12 mouse cellular contexts compared by ENCODE assay signal in the genomic region with DNA sequence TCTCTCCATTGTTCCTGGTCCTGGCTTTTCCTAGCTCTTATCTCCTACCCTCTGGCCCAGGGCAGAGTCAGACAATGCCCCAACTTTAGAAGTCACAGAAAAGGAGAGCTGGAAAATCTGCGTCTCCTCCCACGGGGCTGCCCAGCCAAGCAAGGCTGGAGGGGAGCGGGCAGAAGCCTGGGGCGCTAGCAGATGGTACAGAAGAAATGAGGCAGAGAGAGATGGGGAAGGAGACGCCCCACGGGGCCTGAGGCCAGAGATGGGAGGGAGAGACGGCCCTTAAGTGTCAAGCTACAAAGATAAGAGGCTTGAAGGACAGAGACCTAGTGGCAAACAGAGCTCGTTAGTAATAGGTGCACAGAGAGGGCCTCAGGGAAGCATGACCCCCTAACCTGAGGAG. TPM values are rescaled to one million over a fixed set of nuclear protein-coding genes. Genes with fewer than 3 reads are reported as not detected.
DNase-seq lines count a peak whose midpoint lies in the region; ATAC-seq and TF ChIP-seq lines count a peak whose summit lies in the region.
"Had no signal": no experiment of that assay in that cellular context is flagged by ENCODE, and none has a peak within 500 bp of the region (broad histone marks: within the 10 kb centered on the region; RNA-seq: fewer than 3 reads in every experiment).

No protein-coding gene starts in this region.

- no peaks in the 10 kb centered on the region for H3K9me3 ChIP-seq in embryonic facial prominence, embryonic 15.5 days (replicated peaks)
- H3K9me3 ChIP-seq in midbrain, embryonic 14.5 days (ENCODE audit: control insufficient read depth, low read length): no peaks in the 10 kb centered on the region
- H3K9me3 ChIP-seq in limb, embryonic 10.5 days (replicated peaks): no peaks in the 10 kb centered on the region

- 51% methylated on average over 8 of the region's 8 CpGs for WGBS in embryonic facial prominence, embryonic 15.5 days
- whole genome bisulfite sequencing in midbrain, embryonic 14.5 days: 43% methylated on average over 8 of the region's 8 CpGs
- 63% methylated on average over 8 of the region's 8 CpGs for WGBS in limb, embryonic 10.5 days

- peak overlapping the region; percentile 56 for H3K27ac ChIP-seq in left cerebral cortex, adult 2 months
- peak overlapping the region; percentile 63; the same call in 1 of the 2 replicates for H3K27ac ChIP-seq in embryonic facial prominence, embryonic 15.5 days (replicated peaks)
- peak overlapping the region; percentile 28 for H3K27ac ChIP-seq in midbrain, embryonic 14.5 days (replicated peaks; ENCODE audit: low read depth, low read length)
- no peak overlapping the region for H3K27ac ChIP-seq in limb, embryonic 10.5 days
- H3K27ac ChIP-seq: liver, embryonic 15.5 days had no signal

- H3K4me2 ChIP-seq in embryonic facial prominence, embryonic 15.5 days (replicated peaks): no peak overlapping the region
- H3K4me2 ChIP-seq in midbrain, embryonic 14.5 days (ENCODE audit: low read length): no peak overlapping the region

- intact Hi-C loops in left cerebral cortex, adult 2 months (cut with DNase I): no loop called here
- intact Hi-C loops in left cerebral cortex, postnatal 4 days (cut with DNase I): no loop called here

- H3K9ac ChIP-seq in embryonic facial prominence, embryonic 15.5 days: no peak overlapping the region
- H3K9ac ChIP-seq in midbrain, embryonic 14.5 days (replicated peaks; ENCODE audit: low read length): no peak overlapping the region
- H3K9ac ChIP-seq: liver, embryonic 15.5 days had no signal

- H3K36me3 ChIP-seq in embryonic facial prominence, embryonic 15.5 days: no peaks in the 10 kb centered on the region
- no peaks in the 10 kb centered on the region for H3K36me3 ChIP-seq in midbrain, embryonic 14.5 days (ENCODE audit: control insufficient read depth, insufficient read depth, low read length)
- no peaks in the 10 kb centered on the region for H3K36me3 ChIP-seq in limb, embryonic 10.5 days
- H3K36me3 ChIP-seq: liver, embryonic 15.5 days had no signal

- H3K4me1 ChIP-seq in embryonic facial prominence, embryonic 15.5 days: peaks cover 34% of the 10 kb centered on the region
- H3K4me1 ChIP-seq in midbrain, embryonic 14.5 days (ENCODE audit: control insufficient read depth, insufficient read depth, low read length): peaks cover 4% of the 10 kb centered on the region
- peaks cover 12% of the 10 kb centered on the region for H3K4me1 ChIP-seq in limb, embryonic 10.5 days

- DNase-seq in heart, adult 11 months: peak; percentile 89
- DNase-seq in heart, postnatal 4 days: no peak
- DNase-seq in left cerebral cortex, adult 2 months (ENCODE audit: extremely low spot score in 1 of 2, low spot score in 2 of 2): no peak
- no peak for DNase-seq in left cerebral cortex, postnatal 4 days
- DNase-seq in midbrain, embryonic 14.5 days: no peak
- no peak for DNase-seq in limb, embryonic 10.5 days (ENCODE audit: low spot score)
- DNase-seq: kidney, postnatal 10 days; retina, postnatal 1 day had no signal

- ATAC-seq in embryonic facial prominence, embryonic 15.5 days (ENCODE audit: insufficient number of reproducible peaks, low FRiP score, low TSS enrichment, low read depth): no peak
- no peak for ATAC-seq in midbrain, embryonic 14.5 days (ENCODE audit: low FRiP score, low TSS enrichment)

- no peak for TF ChIP-seq CTCF in left cerebral cortex, adult 2 months (IDR thresholded peaks at IDR 0.05)

- H3K27me3 ChIP-seq in embryonic facial prominence, embryonic 15.5 days: peaks cover 20% of the 10 kb centered on the region
- H3K27me3 ChIP-seq in midbrain, embryonic 14.5 days (ENCODE audit: control insufficient read depth, insufficient read depth, low read length): no peaks in the 10 kb centered on the region
- H3K27me3 ChIP-seq in limb, embryonic 10.5 days (ENCODE audit: low read depth, poor library complexity, severe bottlenecking): peaks cover 43% of the 10 kb centered on the region

- no peak overlapping the region for H3K4me3 ChIP-seq in left cerebral cortex, adult 2 months
- no peak overlapping the region for H3K4me3 ChIP-seq in embryonic facial prominence, embryonic 15.5 days (replicated peaks)
- no peak overlapping the region for H3K4me3 ChIP-seq in midbrain, embryonic 14.5 days (replicated peaks; ENCODE audit: low read depth, low read length)
- no peak overlapping the region for H3K4me3 ChIP-seq in limb, embryonic 10.5 days
- H3K4me3 ChIP-seq: liver, embryonic 15.5 days had no signal

RNA-seq across cellular contexts. Expression of a gene that starts 4.4 kb away (rescaled TPM):
- total RNA-seq in heart, postnatal 4 days (2021): 10 to 100 TPM; 70.6 to 77.3 TPM
- 100 to 1,000 TPM; 131 to 138 TPM for total RNA-seq in left cerebral cortex, adult 2 months (2021)
- 100 to 1,000 TPM; 102 to 106 TPM for total RNA-seq in left cerebral cortex, postnatal 4 days (2021)
- polyA plus RNA-seq in embryonic facial prominence, embryonic 15.5 days (2015; fragmentation: Nextera tagmentation; extraction: Ambion mirVana): 10.4 and 12.8 TPM in 2 replicates
- 2.6 and 9.3 TPM in 2 replicates for polyA plus RNA-seq in midbrain, embryonic 14.5 days (2014; fragmentation: Nextera tagmentation; extraction: Ambion mirVana)
- 3.2 and 6.4 TPM in 2 replicates for polyA plus RNA-seq in limb, embryonic 10.5 days (2016; fragmentation: Nextera tagmentation; extraction: Ambion mirVana)

RNA-seq across cellular contexts. Expression of a gene that starts 5.9 kb away (rescaled TPM):
- 1 to 10 TPM; 1.3 TPM for total RNA-seq in heart, postnatal 4 days (2021)
- total RNA-seq in left cerebral cortex, adult 2 months (2021): 1 to 10 TPM; 1.8 to 1.9 TPM
- 10 to 100 TPM; 22.7 to 25.8 TPM for total RNA-seq in left cerebral cortex, postnatal 4 days (2021)
- 0.68 and 1.1 TPM in 2 replicates for polyA plus RNA-seq in embryonic facial prominence, embryonic 15.5 days (2015; fragmentation: Nextera tagmentation; extraction: Ambion mirVana)
- polyA plus RNA-seq in midbrain, embryonic 14.5 days (2014; fragmentation: Nextera tagmentation; extraction: Ambion mirVana): 2.6 and 3.1 TPM in 2 replicates
- polyA plus RNA-seq in limb, embryonic 10.5 days (2016; fragmentation: Nextera tagmentation; extraction: Ambion mirVana): 0.06 and 0.09 TPM in 2 replicates
- total RNA-seq: monocyte, adult 5-6 weeks had no signal

RNA-seq across cellular contexts. Expression of a gene that starts 22.3 kb away (rescaled TPM):
- 10 to 100 TPM; 95.2 to 99.9 TPM for total RNA-seq in heart, postnatal 4 days (2021)
- total RNA-seq in left cerebral cortex, adult 2 months (2021): 10 to 100 TPM; 69.8 to 73.3 TPM
- 100 to 1,000 TPM; 126 to 130 TPM for total RNA-seq in left cerebral cortex, postnatal 4 days (2021)
- 139 and 140 TPM in 2 replicates for polyA plus RNA-seq in embryonic facial prominence, embryonic 15.5 days (2015; fragmentation: Nextera tagmentation; extraction: Ambion mirVana)
- polyA plus RNA-seq in midbrain, embryonic 14.5 days (2014; fragmentation: Nextera tagmentation; extraction: Ambion mirVana): 112 and 130 TPM in 2 replicates
- polyA plus RNA-seq in limb, embryonic 10.5 days (2016; fragmentation: Nextera tagmentation; extraction: Ambion mirVana): 176 and 199 TPM in 2 replicates

RNA-seq across cellular contexts. Expression of a gene that starts 22.7 kb away (rescaled TPM):
- total RNA-seq in heart, postnatal 4 days (2021): 1 to 10 TPM; 6.9 to 7.7 TPM
- 10 to 100 TPM; 14.8 to 16.3 TPM for total RNA-seq in left cerebral cortex, adult 2 months (2021)
- 10 to 100 TPM; 17.6 to 19.9 TPM for total RNA-seq in left cerebral cortex, postnatal 4 days (2021)
- polyA plus RNA-seq in embryonic facial prominence, embryonic 15.5 days (2015; fragmentation: Nextera tagmentation; extraction: Ambion mirVana): 13.9 and 15.1 TPM in 2 replicates
- polyA plus RNA-seq in midbrain, embryonic 14.5 days (2014; fragmentation: Nextera tagmentation; extraction: Ambion mirVana): 18.5 and 20.0 TPM in 2 replicates
- polyA plus RNA-seq in limb, embryonic 10.5 days (2016; fragmentation: Nextera tagmentation; extraction: Ambion mirVana): 12.5 and 14.4 TPM in 2 replicates

RNA-seq across cellular contexts. Expression of a gene that starts 40.5 kb away (rescaled TPM):
- total RNA-seq in heart, postnatal 4 days (2021): 1 to 10 TPM; 6.7 to 8.1 TPM
- total RNA-seq in left cerebral cortex, adult 2 months (2021): 1 to 10 TPM; 2.4 to 3.8 TPM
- total RNA-seq in left cerebral cortex, postnatal 4 days (2021): 1 to 10 TPM; 3.5 to 4.3 TPM
- polyA plus RNA-seq in embryonic facial prominence, embryonic 15.5 days (2015; fragmentation: Nextera tagmentation; extraction: Ambion mirVana): 1.7 and 1.9 TPM in 2 replicates
- polyA plus RNA-seq in midbrain, embryonic 14.5 days (2014; fragmentation: Nextera tagmentation; extraction: Ambion mirVana): 1.8 and 2.5 TPM in 2 replicates
- polyA plus RNA-seq in limb, embryonic 10.5 days (2016; fragmentation: Nextera tagmentation; extraction: Ambion mirVana): 6.5 and 8.5 TPM in 2 replicates
- total RNA-seq: granulocyte monocyte progenitor cell, adult 5-6 weeks; monocyte, adult 5-6 weeks had no signal

Comparison
In these comparisons a context has a peak if more than half of its experiments do, and no peak if none do; other contexts are left out.
1. RNA of a gene that starts 5.9 kb away (total RNA-seq): 22.7 to 25.8 TPM in left cerebral cortex, postnatal 4 days; 1.8 to 1.9 TPM in left cerebral cortex, adult 2 months and 1.3 TPM in heart, postnatal 4 days; every median in the first group is over 4 times any median in the second.